Mouse (Mus musculus): ENCODE results near the gene Fam71b. TPM values are rescaled to one million over a fixed set of nuclear protein-coding genes. Genes with fewer than 3 reads are reported as not detected.
"Not testable (repeated sequence)": the region's sequence is repeated elsewhere in the genome, so short reads cannot be mapped to it uniquely, and the experiment has no call there.

The Fam71b gene
- total and polyA plus RNA-seq, 3 experiments = not detected

GRCm38 (mm10) chr11:46418860-46419259 is 22.5 kb downstream of the Fam71b start:
- DNase-seq (ENCODE audit: low read depth, low spot score) = no peak
- Histone ChIP-seq H3K9me3 (replicated peaks; ENCODE audit: insufficient read depth, low read length) (no peaks in the 10 kb centered on the region), H3K36me3 (ENCODE audit: control insufficient read depth in 1 of 2, insufficient read depth in 2 of 2, low read length in 2 of 2) (no peaks in the 10 kb centered on the region), H3K27ac (ENCODE audit: control insufficient read depth, low read depth, low read length) (no peak overlapping the region), H3K79me2 (ENCODE audit: control insufficient read depth, insufficient read depth, low read length, poor library complexity) (no peaks in the 10 kb centered on the region), H3K9ac (ENCODE audit: control insufficient read depth, low read depth, low read length, poor library complexity, severe bottlenecking) (no peak overlapping the region), H3K4me3 (ENCODE audit: control insufficient read depth in 1 of 2, insufficient read depth in 1 of 2, low read depth in 2 of 2, low read length in 2 of 2) (no peak overlapping the region), H3K4me1 (ENCODE audit: control insufficient read depth in 1 of 2, insufficient read depth in 2 of 2, low read length in 2 of 2) (no peaks in the 10 kb centered on the region), H3K27me3 (ENCODE audit: control insufficient read depth in 1 of 2, insufficient read depth in 2 of 2, low read length in 2 of 2) (peaks cover 0 to 5% of the 10 kb centered on the region in 2 experiments; a peak in 3 of 4 replicates)
- TF ChIP-seq USF1 (IDR thresholded peaks at IDR 0.05; ENCODE audit: low read depth, low read length) (no peak), RCOR1 (IDR thresholded peaks at IDR 0.05; ENCODE audit: low read depth, low read length) (no peak), BHLHE40 (IDR thresholded peaks at IDR 0.05; ENCODE audit: borderline replicate concordance, low read depth, low read length) (no peak), GABPA (IDR thresholded peaks at IDR 0.05; ENCODE audit: low read depth, low read length) (no peak), MAX (IDR thresholded peaks at IDR 0.05; ENCODE audit: low read length) (no peak), USF2 (IDR thresholded peaks at IDR 0.05; ENCODE audit: borderline replicate concordance in 1 of 2, insufficient read depth in 1 of 2, low read depth in 1 of 2, low read length in 2 of 2) (no peak), TBP (IDR thresholded peaks at IDR 0.05; ENCODE audit: low read depth, low read length) (no peak), CTCF (IDR thresholded peaks at IDR 0.05 in 2 of 3, conservative IDR thresholded peaks at IDR 0.05 in 1 of 3; ENCODE audit: control insufficient read depth in 1 of 3, insufficient read depth in 1 of 3, low read depth in 2 of 3, low read length in 3 of 3, poor library complexity in 1 of 3, severe bottlenecking in 1 of 3) (no peak), MEF2A (IDR thresholded peaks at IDR 0.05; ENCODE audit: extremely low read depth, insufficient replicate concordance, low read depth, low read length, poor library complexity, severe bottlenecking) (no peak), EP300 (IDR thresholded peaks at IDR 0.05; ENCODE audit: low read depth in 1 of 2, low read length in 2 of 2) (no peak), TCF12 (IDR thresholded peaks at IDR 0.05; ENCODE audit: low read depth, low read length) (no peak), ZMIZ1 (IDR thresholded peaks at IDR 0.05; ENCODE audit: low read depth, low read length) (no peak), MYB (IDR thresholded peaks at IDR 0.05; ENCODE audit: low read depth, low read length) (no peak), POLR2A (IDR thresholded peaks at IDR 0.05; ENCODE audit: control insufficient read depth in 1 of 2, insufficient read depth in 1 of 2, low read depth in 1 of 2, low read length in 2 of 2, poor library complexity in 1 of 2) (no peak), CHD2 (IDR thresholded peaks at IDR 0.05; ENCODE audit: low read length) (no peak), MYC (IDR thresholded peaks at IDR 0.05; ENCODE audit: low read depth, low read length) (no peak)

GRCm38 (mm10) chr11:46421086-46421888 is 24.9 kb downstream of the Fam71b start:
- no peaks in the 10 kb centered on the region for H3K36me3 ChIP-seq (ENCODE audit: control insufficient read depth in 1 of 2, insufficient read depth in 2 of 2, low read length in 2 of 2)
- no peak for DNase-seq (ENCODE audit: low read depth, low spot score)
- H3K79me2 ChIP-seq (ENCODE audit: control insufficient read depth, insufficient read depth, low read length, poor library complexity) = no peaks in the 10 kb centered on the region
- H3K27me3 ChIP-seq (ENCODE audit: control insufficient read depth in 1 of 2, insufficient read depth in 2 of 2, low read length in 2 of 2) = peaks cover 3 to 4% of the 10 kb centered on the region in 2 experiments; a peak in 3 of 4 replicates
- no peak for TF ChIP-seq ZKSCAN1 (IDR thresholded peaks at IDR 0.05; ENCODE audit: low read depth, low read length)
- TF ChIP-seq NRF1 (IDR thresholded peaks at IDR 0.05; ENCODE audit: insufficient read depth, low read depth, low read length, poor library complexity, severe bottlenecking) = no peak
- no peak for TF ChIP-seq ELF1 (IDR thresholded peaks at IDR 0.05; ENCODE audit: low read depth, low read length)
- TF ChIP-seq RAD21 (IDR thresholded peaks at IDR 0.05; ENCODE audit: low read depth, low read length) = no peak
- TF ChIP-seq MAX (IDR thresholded peaks at IDR 0.05; ENCODE audit: low read length) = no peak
- TF ChIP-seq BHLHE40 (IDR thresholded peaks at IDR 0.05; ENCODE audit: borderline replicate concordance, low read depth, low read length) = no peak
- H3K4me1 ChIP-seq (ENCODE audit: control insufficient read depth in 1 of 2, insufficient read depth in 2 of 2, low read length in 2 of 2) = no peaks in the 10 kb centered on the region
- H3K9me3 ChIP-seq (replicated peaks; ENCODE audit: insufficient read depth, low read length) = no peaks in the 10 kb centered on the region
- no peak overlapping the region for H3K4me3 ChIP-seq (ENCODE audit: control insufficient read depth in 1 of 2, insufficient read depth in 1 of 2, low read depth in 2 of 2, low read length in 2 of 2)
- no peak overlapping the region for H3K9ac ChIP-seq (ENCODE audit: control insufficient read depth, low read depth, low read length, poor library complexity, severe bottlenecking)
- no peak overlapping the region for H3K27ac ChIP-seq (ENCODE audit: control insufficient read depth, low read depth, low read length)

GRCm38 (mm10) chr11:46428131-46428530 is 31.8 kb downstream of the Fam71b start:
- H3K27me3 ChIP-seq (ENCODE audit: control insufficient read depth in 1 of 2, insufficient read depth in 2 of 2, low read length in 2 of 2); H3K27ac ChIP-seq (ENCODE audit: control insufficient read depth, low read depth, low read length); H3K79me2 ChIP-seq (ENCODE audit: control insufficient read depth, insufficient read depth, low read length, poor library complexity); H3K4me1 ChIP-seq (ENCODE audit: control insufficient read depth in 1 of 2, insufficient read depth in 2 of 2, low read length in 2 of 2); H3K9ac ChIP-seq (ENCODE audit: control insufficient read depth, low read depth, low read length, poor library complexity, severe bottlenecking); H3K4me3 ChIP-seq (ENCODE audit: control insufficient read depth in 1 of 2, insufficient read depth in 1 of 2, low read depth in 2 of 2, low read length in 2 of 2); H3K36me3 ChIP-seq (ENCODE audit: control insufficient read depth in 1 of 2, insufficient read depth in 2 of 2, low read length in 2 of 2); H3K9me3 ChIP-seq (replicated peaks; ENCODE audit: insufficient read depth, low read length); DNase-seq (ENCODE audit: low read depth, low spot score): not testable (repeated sequence)
